Mouse (Mus musculus): Measurements from ENCODE around the gene Tubd1. TPM values are rescaled to one million over a fixed set of nuclear protein-coding genes. Genes with fewer than 3 reads are reported as not detected.

Gene Tubd1
- polyA plus RNA-seq, 2 experiments from 2014 or later, result 4.0 to 6.7 TPM

DNA sequence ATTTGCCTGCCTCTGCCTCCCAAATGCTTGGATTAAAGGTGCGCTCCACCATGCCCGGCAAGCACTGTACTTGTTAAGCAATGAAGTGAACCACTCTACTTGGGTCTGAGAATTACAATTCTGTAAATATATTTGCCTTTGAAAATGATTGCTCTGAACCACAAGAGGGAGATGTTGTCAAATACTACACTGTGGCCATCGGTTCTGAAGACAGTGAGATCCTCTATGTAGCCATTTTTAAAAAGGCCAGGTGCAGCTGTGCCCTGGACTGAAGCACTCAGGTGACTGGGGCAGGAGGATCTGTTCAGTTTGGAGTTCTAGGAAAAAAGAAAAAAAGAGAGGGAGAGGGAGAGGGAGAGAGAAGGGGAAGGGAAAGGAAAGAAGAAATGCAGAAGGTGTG is 23.6 kb downstream of the Tubd1 start:
- ATAC-seq, result peak; percentile 75

DNA sequence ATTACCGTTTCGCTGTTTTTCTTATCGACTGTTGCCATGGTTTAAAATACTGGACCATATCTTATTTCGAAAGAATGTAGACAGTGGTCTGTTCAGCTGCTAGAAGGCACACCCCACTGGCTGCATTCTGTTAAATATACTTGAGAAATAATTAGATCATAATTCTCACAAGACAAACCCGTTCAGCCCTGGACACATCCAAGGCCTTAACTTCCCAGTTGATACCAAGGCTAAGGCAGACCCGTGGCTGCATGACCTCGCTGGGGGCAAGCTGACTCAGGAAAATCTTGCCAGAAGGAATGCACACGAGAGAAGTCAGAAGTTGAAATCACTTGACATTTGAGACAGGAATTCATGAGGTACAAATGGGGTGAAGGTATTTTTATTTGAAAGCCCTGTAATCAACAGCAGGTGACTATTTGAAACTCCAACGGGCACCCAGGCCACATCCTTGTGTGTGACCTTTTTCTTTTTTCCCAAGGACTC is 25.5 kb downstream of the Tubd1 start:
- no peak for ATAC-seq

DNA sequence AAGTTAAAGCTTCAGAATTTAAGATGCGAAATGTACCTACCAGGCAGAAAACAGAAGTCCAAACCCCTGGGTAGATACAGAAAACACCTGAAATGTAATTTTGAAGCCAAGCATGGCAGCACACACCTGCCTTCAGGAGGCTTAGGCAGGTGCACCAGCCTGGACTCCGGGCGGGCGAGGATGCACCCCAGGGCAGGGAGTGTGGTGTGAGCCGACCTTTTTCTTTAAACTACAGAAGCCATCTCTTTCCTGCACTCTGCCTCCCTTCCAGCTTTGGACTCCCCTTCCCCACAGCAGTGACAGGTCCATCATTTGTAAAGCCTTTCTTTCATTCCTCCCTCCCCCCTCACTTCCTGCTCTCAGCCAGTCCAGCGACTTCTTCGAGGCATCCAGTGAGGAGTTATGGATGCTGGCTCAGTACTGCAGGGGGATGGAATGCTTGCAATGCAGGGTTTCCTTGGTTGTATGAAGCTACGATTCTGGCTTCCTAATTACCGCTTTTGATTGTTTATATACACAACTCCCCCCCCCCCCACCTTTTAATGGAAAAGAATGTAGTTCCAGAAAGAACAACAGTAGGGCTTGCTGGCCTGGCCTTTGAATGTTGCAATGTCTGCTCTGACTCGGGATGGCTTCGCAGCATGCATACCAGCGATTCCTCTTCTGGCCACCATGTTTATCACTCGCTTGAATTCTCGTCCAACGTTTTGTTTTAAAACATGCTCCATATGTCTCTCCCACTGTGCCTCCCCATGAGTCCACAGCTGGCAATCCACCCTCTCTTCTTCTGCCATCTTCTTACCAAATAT is 26.5 kb downstream of the Tubd1 start:
- no peak for ATAC-seq

DNA sequence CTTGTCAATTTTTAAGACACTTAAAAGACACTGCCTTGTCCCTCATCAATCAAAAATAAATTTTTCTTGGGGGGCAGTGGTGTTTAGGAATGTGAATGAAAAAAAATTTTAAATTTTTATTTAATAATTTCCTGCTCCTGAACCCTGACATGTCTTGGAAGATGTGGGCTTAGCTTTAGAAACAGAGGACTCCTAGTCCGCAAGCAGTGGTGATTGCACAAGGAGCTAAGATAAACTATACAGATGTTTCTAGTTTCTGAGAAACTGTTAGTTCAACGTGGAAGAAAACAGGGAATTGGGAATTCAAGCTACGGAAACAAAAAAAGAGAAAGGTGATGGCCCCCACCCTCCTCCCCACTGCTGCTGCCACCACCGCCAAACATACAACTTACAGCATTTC is 27.1 kb downstream of the Tubd1 start:
- ATAC-seq, result no peak

DNA sequence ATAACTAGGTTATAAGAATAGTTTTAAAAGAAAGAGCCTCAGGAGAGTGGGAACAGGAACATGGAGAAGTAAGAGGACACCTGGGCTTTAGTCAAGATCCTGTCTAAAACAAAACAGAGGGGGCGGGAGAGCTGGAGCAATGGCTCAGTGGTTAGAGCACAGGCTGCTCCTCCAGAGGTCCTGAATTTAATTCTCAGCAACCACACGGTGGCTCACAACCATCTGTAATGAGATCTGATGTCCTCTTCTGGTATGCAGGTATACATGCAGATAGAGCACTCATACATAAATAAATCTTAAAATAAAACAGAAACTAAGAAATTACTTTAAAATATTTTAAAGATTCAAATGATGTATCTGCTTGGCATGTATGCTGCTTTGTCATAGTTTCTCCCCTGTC is 27.8 kb downstream of the Tubd1 start:
- peak; percentile 11 for ATAC-seq

DNA sequence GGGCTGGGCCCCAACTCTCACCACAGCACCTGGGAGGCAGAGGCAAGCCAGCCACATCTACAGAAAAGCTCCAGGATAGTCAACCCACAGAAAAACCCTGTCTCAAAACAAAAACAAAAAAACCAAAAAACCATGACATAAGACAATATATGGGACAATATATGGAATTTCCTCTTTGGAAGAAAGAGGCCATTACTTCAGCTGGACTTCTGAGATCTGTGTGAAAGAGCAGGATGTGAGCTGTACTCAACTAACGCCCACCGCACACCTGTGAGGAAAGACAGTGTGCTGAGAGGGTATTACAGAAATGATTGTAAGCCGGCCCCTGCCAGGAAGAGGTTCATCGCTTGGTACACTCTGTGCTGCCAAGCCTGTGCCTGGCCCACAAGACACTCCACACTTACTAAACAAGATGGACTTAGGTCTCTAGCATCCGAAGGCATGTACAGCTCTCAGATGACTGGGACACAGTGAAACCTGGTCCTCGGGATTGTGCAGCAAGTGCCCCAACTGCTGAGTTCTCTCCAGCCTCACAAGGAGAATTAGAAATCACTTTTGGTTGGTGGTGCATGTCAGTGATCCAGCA is 28.9 kb downstream of the Tubd1 start:
- peak; percentile 52 for ATAC-seq

DNA sequence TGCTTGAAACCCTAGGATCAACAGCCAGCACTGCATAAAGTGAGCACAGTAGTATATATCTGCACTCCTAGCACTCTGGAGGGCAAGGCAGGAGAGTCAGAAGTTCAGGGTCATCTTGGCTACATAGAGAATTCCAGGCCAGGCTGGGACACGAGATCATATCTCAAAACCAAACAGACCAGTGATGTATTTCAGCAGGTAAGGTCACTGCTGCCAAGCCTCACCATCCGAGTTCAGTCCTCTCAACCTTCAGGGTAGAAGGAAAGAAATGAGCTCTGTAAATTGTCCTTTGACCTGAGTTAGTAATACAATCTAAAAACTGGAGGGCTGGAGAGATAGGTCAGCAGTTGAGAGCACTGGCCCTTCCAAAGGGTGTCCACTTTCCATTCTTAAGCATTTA is 29.6 kb downstream of the Tubd1 start:
- no peak for ATAC-seq

DNA sequence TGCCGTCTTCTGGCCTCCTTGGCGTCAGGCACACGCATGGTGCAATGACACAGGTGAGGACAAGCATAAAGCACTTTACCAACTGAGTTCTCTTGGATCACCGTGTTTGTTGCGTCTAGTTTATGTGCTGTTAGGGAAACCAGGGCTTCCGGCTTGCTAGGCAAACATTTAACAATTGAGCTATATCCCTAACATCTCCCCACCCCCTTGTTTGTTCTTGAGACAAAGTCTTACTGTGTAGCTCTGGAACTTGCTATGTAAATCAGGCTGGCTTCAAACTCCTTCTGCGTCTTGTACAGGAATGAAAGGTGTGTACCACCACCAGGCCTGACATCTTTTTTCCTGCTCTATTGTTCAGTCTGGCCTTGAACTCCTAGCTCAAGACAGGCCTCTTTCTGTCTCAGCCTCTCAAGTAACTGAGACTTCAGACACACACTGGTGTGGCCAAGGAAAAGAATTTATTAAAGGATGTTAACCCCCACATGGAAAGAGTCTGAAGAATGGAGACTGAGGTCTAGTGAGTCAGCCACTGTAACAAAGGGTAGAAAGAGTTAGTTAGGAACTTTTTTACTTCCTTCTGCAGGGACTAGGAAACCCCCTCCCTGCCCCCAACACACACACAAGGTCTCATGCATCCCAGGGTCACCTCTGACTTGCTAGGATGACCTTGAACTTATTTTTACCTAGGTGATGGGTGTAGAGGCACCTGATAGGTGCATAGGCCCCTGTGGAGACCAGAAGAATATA is 31.0 kb downstream of the Tubd1 start:
- no peak for ATAC-seq

DNA sequence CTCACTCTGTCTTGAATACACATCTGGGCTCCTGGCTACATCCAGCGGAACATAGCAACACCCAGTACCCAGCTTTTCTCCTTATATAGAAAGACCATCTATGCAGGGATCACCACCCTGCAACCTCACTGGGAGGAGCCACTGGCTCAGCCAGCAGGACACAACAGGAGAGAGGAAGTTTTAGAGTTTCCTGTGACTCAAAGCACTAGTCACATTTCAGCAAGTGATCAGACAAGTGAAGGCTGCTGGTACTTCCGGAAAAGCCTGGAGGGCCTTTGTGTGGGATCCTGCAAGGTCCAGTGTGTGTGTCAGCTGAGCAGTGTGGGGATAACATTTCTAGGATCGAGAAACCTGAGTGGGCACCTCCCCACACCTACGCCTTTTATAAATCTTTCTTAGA is 32.4 kb downstream of the Tubd1 start:
- ATAC-seq, result peak; percentile 37

DNA sequence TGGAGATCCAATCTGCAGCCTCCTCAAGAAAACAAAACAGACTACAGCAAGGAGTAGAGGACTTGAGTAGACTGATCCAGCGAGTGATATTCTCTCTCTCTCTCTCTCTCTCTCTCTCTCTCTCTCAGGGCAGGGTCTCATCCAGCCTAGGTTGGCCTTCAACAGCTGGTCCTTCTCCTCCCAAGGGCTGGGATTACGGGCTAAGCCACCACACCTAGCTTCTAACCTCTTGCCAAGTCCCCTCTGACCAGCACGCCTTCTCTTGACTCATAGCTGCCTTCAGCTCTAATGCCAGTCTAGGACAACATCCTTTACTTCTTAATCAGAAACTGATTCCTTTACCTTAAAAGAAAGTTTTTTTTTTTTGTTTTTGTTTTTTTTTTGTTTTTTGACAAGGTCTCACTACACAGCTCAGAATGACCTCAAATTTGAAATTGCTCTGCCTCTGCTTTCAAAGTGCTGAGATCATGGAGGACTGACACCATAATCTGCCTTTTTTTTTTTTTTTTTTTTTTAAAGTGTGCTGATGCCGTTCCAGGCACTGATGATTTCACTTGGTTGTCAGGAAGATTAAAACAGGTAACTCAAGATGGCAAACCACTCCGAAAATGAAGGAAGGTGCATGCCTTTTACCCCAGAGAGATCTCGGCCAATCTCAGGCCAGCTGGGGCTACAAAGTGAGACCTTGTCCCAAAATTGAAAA is 33.5 kb downstream of the Tubd1 start:
- no peak for ATAC-seq

DNA sequence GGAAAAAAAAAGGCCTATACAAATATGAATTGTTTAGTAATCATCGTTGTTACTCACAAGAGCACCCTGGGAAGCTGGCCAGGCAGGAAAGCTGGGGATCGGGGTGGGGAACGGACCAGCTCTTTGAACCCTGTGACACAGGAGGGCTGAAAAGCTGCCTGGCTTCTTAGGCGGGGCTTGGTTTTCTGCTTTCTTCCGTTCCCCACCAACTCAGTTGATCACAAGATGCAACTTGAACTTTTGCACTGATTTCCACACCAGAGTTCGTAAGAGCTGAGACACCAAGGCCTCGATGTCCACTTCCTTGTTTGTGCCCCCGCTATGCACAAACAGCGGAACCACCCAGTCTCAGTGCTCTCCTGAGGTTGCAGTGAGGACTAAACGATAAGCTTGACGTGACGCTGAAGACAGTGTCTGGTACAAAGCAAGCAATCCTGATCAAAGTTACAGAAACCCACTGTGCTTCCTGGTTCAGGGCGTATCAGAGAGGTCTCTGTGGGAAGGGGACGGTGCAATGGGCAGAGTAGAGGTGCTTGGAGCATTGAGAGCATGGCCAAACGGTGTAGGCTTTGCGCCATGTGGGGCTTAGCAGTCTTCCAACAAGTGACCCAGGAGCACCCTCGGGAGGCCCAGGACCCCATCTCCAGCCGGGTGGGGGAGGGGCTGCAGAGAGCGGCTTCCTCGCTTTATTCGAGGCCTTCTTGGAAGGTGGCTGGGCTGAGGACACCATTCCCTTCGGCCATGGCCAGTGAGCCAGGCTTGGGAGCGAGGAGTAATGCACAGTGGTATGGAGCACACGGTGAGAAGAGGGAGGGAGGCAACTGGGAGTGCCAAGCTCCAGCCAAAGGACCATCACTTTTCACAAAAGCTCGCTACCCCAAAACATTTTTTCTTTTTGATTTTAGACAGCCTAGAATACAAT is 34.3 kb downstream of the Tubd1 start:
- ATAC-seq, result peak; percentile 20

DNA sequence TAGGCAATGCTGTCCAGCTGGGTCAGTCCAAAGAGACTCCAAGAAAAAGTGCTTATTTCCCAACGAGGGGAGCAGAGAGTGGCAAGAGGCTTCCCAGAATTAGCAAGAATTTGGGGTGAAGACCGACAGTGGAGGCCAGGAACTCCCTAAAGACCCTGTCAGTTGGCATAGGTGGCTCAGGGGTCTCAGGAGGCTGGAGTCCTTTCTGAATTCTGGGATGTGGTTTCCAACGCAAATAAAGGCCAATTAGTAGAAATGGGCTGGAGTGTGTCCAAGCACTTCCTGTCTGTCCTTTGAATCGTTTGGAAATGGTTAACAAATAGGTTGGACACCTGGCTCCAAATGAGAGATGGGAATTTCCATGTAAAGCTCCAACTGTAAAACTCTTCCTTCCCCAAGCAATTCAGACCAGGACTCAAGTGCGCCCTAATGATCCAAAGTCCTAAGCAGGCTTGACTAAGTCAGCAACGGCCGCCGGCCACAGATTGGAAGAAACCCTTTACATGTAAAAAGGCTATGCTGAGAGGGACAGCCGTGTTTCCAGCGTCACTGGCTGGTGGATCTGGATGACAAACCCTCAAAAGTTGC is 35.0 kb downstream of the Tubd1 start:
- no peak for ATAC-seq

DNA sequence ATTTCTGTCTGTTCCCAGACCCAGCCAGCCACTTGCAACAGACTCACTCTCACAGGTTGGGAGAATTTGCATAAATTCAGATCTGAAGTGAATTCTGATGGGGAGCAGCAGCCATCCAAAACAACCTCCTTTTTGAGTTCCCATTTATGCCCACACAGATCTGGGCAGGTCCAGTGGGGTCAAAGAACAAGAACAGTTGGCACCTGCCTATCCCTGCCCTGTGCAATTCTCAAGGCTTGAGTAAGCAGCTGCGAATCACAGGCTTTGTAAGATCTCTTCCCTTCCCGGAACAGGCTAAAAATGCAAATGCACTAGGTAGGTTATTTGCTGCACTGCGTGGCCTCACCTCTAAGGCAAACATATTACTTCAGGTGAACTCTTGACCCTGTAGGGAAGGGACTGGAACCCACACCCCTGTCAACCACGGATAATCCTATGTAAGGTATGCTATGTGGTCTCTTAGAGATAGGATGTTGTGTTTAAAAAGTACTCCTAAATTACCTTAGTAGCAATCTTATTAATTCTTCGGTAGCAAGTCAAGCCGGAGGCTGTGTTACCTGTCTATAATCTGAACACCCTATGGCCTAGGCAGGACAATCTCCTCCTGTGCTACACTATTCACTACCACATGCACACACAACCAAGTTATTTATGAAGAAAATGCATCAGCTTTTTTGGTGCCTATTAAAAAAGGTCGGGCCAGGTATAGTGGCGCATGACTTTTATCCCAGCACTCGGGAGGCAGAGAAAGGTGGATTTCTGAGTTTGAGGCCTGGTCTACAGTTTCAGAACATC is 35.7 kb downstream of the Tubd1 start:
- ATAC-seq, result peak; percentile 5

DNA sequence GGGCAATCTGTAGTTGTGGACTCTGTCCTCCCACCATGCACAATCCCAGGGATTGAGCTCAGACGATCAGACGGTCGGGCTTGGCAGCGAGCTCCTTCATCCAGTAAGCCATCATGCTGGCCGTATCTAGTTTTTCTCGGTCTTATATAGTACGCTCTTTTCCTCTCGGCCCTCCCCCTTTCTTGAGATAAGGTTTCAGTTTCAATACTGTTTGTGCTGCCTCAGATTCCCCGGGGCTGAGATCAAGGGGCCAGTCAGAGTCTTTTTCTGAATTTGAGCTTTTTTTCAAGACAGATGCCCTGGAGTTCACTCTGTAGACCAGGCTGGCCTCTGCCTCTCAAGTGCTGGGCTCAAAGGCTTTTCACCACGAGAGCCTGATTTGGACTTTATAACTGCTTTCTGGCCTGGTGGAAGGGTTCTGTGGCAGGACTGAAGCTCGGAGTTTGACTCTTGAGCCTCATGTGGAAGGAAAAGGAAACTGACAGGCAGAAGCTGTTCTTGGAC is 36.5 kb downstream of the Tubd1 start:
- peak; percentile 60 for ATAC-seq

DNA sequence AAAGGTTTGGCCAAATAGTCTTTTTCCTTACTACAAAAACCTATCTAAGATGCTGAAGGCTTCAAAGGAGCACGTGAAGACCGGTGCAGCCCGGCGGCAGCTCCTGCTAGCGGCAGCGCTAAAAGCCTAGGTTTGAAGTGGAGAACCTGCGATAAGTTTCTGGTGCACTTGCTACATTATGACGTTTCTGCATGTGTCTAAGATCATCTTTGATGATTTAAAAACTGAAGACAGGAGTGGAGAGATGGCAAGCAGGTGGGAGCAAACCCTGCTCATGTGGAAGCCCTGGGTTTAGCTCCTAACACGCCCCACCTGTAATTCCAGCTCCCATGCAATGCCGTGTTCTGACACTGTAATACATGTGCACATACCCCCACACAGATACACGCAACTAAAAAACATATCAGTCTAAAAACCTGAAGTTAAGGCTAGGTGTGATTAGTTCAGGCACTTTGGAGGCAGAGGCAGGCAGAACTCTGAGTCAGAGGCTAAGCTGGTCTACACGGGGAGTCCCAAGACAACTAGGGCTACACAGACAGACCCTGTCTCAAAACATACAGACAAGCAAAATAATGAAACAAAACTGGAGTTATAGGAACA is 37.3 kb downstream of the Tubd1 start:
- peak; percentile 2 for ATAC-seq

DNA sequence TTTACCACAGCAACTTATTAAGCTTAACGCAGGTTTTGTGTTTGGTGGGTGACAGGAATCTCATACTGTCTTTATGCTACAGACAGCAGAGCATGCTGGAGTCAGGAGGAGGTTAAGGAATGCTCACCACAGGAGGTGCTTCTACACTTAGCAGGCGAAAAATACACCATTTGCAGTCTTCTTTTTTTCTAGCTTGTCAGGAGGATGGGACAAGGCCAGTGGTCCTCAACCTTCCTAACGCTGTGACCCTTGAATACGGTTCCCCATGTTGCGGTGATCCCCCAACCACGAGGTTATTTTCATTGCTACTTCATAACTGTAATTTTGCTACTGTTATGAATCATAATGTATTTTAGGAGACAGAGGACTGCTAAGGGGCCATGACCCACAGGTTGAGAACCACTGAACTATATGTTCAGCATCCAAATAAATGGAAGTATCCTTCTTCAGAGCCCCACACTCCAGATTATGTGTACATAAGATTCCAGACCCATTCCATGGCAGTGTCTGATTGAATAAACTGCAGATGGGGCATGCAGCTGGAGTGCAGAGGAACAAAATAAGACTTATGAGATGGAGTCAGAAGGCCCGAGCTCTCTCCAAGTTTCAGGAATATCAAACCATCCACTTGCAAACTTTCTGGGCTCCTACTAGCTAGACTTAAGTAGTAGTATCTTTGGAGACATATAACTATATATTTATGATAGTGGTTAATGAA is 37.9 kb downstream of the Tubd1 start:
- ATAC-seq, result no peak

DNA sequence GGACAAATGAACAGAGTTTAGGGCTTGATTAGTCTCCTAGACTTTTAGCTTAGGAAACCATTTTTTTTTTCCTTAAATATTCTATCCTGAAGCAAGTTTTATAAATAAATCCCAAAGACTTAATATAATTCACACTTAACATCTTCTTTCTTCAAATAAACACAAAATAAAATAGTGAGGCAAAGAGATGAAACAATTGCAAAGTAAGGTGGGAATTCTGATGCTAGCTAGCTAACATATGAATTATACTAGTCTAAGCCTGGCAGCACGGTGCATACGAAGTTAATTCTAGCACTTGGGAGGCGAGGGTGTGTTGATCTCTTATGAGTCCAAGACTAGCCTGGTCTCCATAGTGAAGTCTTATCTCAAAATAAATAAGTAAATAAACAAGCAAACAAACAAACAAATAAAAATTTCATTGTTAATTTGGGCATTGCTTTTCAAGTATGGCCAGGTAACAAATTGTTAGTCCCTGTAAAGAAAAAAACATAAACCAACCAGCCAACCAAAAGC is 38.6 kb downstream of the Tubd1 start:
- ATAC-seq, result no peak

DNA sequence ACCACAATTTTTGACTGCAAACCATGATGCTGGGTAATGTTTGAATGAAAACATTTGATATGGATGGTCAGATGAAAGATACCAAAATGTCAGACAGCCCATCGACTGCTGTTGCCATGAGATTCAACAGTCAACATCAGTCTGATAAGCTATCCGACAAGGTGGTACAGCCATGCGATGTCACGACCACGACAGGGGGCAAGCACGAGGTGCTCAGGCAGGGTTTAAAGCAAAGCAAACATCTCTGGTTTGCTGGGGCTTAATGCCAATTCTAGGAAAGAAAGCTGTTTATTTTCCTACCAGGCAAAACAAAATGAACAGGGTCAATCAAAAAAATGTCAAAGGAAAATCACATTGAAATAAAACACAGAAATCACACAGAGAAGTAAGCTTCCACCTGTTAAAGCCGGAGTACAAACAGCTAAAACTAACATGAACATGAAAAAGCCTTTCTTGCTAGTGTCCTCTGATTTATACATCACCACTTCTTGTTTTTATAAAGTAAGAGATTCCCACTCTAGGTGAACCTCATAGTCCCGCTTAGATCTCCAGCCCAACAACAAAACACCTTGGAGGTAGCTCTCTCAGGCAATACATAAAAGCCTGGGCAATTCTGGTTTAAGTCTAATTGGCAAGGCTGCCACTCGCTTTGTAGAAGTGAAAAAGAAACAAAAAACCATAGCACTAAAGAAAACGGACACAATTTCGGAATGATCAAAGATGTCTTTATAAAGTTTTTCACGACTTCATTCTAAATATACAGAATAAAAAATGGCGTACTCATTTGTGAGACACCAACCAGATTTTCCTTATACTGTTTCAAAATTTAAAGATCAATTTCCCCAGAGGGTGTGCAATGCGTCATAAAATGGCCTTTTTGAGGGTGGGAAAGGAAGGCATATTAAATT is 39.5 kb downstream of the Tubd1 start:
- no peak for ATAC-seq
